In genomic region chr3:96198181-96198580, GRCm38 (mm10) we compare ENCODE assay signal across 8 mouse cellular contexts. TPM values are rescaled to one million over a fixed set of nuclear protein-coding genes. Genes with fewer than 3 reads are reported as not detected.
A peak's percentile ranks its signal among the peaks of the same experiment; 100 is the strongest.
DNase-seq lines count a peak whose midpoint lies in the region; ATAC-seq lines count a peak whose summit lies in the region.

No protein-coding gene starts in this region.

- peak; percentile 16 for DNase-seq in spleen, adult 12 weeks (ENCODE audit: low spot score)
- no peak for DNase-seq in spleen, adult 18-20 months
- peak; percentile 55 for DNase-seq in embryo, embryonic 10.5 days (ENCODE audit: low spot score)
- peak; percentile 22 to 63 for DNase-seq in thymus, postnatal 36 days
- no peak for DNase-seq in urinary bladder, postnatal 14 days (ENCODE audit: low spot score)

- peak; percentile 86 for ATAC-seq in inflammation-experienced regulatory T-cells, adult 6 months
- ATAC-seq in megakaryocyte progenitor cell, adult 5-6 weeks (replicated peaks; ENCODE audit: poor library complexity): peak; percentile 43
- no peak for ATAC-seq in monocyte, adult 5-6 weeks (replicated peaks; ENCODE audit: insufficient number of reproducible peaks, low FRiP score, low TSS enrichment, poor library complexity, severe bottlenecking)

RNA-seq across cellular contexts. Expression of gene Sv2a, which starts 17.2 kb away (rescaled TPM):
- 1 to 10 TPM; 1.2 to 1.5 (median 1.4) TPM for polyA plus RNA-seq in inflammation-experienced regulatory T-cells, adult 6 months (2017; shearing (Covaris generic))
- 0.34 and 0.49 TPM in 2 replicates for total RNA-seq in megakaryocyte progenitor cell, adult 5-6 weeks (2015)
- 0.21 and 0.51 TPM in 2 replicates for total RNA-seq in megakaryocyte progenitor cell, adult 5-6 weeks (2017)
- total RNA-seq in monocyte, adult 5-6 weeks (2017): 0.21 to 0.29 TPM in 2 of 3 replicates, not detected in the other

RNA-seq across cellular contexts. Expression of gene Bola1, which starts 21.3 kb away (rescaled TPM):
- polyA plus RNA-seq in inflammation-experienced regulatory T-cells, adult 6 months (2017; shearing (Covaris generic)): 10 to 100 TPM; 23.4 to 36.1 (median 32.1) TPM
- total RNA-seq in megakaryocyte progenitor cell, adult 5-6 weeks (2015): 29.1 and 34.3 TPM in 2 replicates
- total RNA-seq in megakaryocyte progenitor cell, adult 5-6 weeks (2017): 42.9 and 50.4 TPM in 2 replicates
- total RNA-seq in monocyte, adult 5-6 weeks (2017): 3.9 to 8.1 TPM (median 6.9 TPM) in 3 replicates

RNA-seq across cellular contexts. Expression of gene Hist2h2ab, which starts 21.5 kb away (rescaled TPM):
- polyA plus RNA-seq in inflammation-experienced regulatory T-cells, adult 6 months (2017; shearing (Covaris generic)): 1 to 10 TPM in 1 of 3 experiments, not detected in 2; 1.4 TPM
- 5.7 and 9.1 TPM in 2 replicates for total RNA-seq in megakaryocyte progenitor cell, adult 5-6 weeks (2015)
- 113 and 300 TPM in 2 replicates for total RNA-seq in megakaryocyte progenitor cell, adult 5-6 weeks (2017)
- 11.5 to 28.2 TPM (median 14.2 TPM) in 3 replicates for total RNA-seq in monocyte, adult 5-6 weeks (2017)

RNA-seq across cellular contexts. Expression of gene Hist2h2ac, which starts 22.5 kb away (rescaled TPM):
- 10 to 100 TPM in 1 of 3 experiments, 1 to 10 TPM in 2; 7.4 to 11.6 (median 8.1) TPM for polyA plus RNA-seq in inflammation-experienced regulatory T-cells, adult 6 months (2017; shearing (Covaris generic))
- total RNA-seq in megakaryocyte progenitor cell, adult 5-6 weeks (2015): 42.3 and 43.4 TPM in 2 replicates
- total RNA-seq in megakaryocyte progenitor cell, adult 5-6 weeks (2017): 3,711 and 3,907 TPM in 2 replicates
- 169 to 362 TPM (median 289 TPM) in 3 replicates for total RNA-seq in monocyte, adult 5-6 weeks (2017)

RNA-seq across cellular contexts. Expression of gene Hist2h2be, which starts 22.7 kb away (rescaled TPM):
- polyA plus RNA-seq in inflammation-experienced regulatory T-cells, adult 6 months (2017; shearing (Covaris generic)): 1 to 10 TPM in 2 of 3 experiments, under 1 TPM in 1; 0.38 to 2.2 (median 2.0) TPM
- total RNA-seq in megakaryocyte progenitor cell, adult 5-6 weeks (2015): 5.4 and 5.9 TPM in 2 replicates
- 6.6 and 8.0 TPM in 2 replicates for total RNA-seq in megakaryocyte progenitor cell, adult 5-6 weeks (2017)
- 2.5 to 12.5 TPM (median 3.6 TPM) in 3 replicates for total RNA-seq in monocyte, adult 5-6 weeks (2017)

Comparison
In these comparisons a context has a peak if more than half of its experiments do, and no peak if none do; other contexts are left out.
1. DNase-seq: peak in spleen, adult 12 weeks (single experiment), embryo, embryonic 10.5 days (single experiment) and thymus, postnatal 36 days (2 of 2); none in spleen, adult 18-20 months (0 of 2) and urinary bladder, postnatal 14 days (single experiment).